Mouse (Mus musculus): ENCODE data around the gene Tmod3. TPM values are rescaled to one million over a fixed set of nuclear protein-coding genes. Genes with fewer than 3 reads are reported as not detected.
"Not testable (repeated sequence)": the region's sequence is repeated elsewhere in the genome, so short reads cannot be mapped to it uniquely, and the experiment has no call there.

Tmod3 gene
- total RNA-seq, 2 experiments from 2014 or later: 112 to 123 TPM

GRCm38 (mm10) chr9:75515464-75516113, 43.9 kb downstream of the Tmod3 start:
- intact Hi-C loops (cut with DNase I): loop anchor here (2.0 to 5.0 kb wide), 2 partner anchors 73 to 155 kb away; partner anchors contain the start of gene Leo1
- peak; percentile 56 to 57 for DNase-seq

- intact Hi-C loops (cut with DNase I): no loop called here
- no peak for DNase-seq
These were observed 48.1 kb downstream of the Tmod3 start for GRCm38 (mm10) chr9:75511236-75511939.

- intact Hi-C loops (cut with DNase I): no loop called here
- no peak for DNase-seq
These were observed 55.1 kb downstream of the Tmod3 start for GRCm38 (mm10) chr9:75504311-75504710.

- DNase-seq: no peak
- intact Hi-C loops (cut with DNase I): no loop called here
These were observed 60.9 kb downstream of the Tmod3 start for GRCm38 (mm10) chr9:75498571-75498970.

GRCm38 (mm10) chr9:75495945-75496344, 63.5 kb downstream of the Tmod3 start:
- no peak for DNase-seq
- intact Hi-C loops (cut with DNase I): no loop called here

GRCm38 (mm10) chr9:75494407-75495005, 65.0 kb downstream of the Tmod3 start:
- no peak for DNase-seq
- intact Hi-C loops (cut with DNase I): no loop called here

GRCm38 (mm10) chr9:75488255-75488654, 71.2 kb downstream of the Tmod3 start:
- DNase-seq; intact Hi-C loops (cut with DNase I): not testable (repeated sequence)

- intact Hi-C loops (cut with DNase I): no loop called here
- DNase-seq: no peak
These were observed 74.2 kb downstream of the Tmod3 start for GRCm38 (mm10) chr9:75485231-75485630.

- intact Hi-C loops (cut with DNase I): no loop called here
- no peak for DNase-seq
These were observed 78.9 kb downstream of the Tmod3 start for GRCm38 (mm10) chr9:75480536-75481075.

- DNase-seq: no peak
- intact Hi-C loops (cut with DNase I): no loop called here
These were observed 80.2 kb downstream of the Tmod3 start for GRCm38 (mm10) chr9:75479106-75479725.

- no peak for DNase-seq
- intact Hi-C loops (cut with DNase I): no loop called here
These were observed 82.2 kb downstream of the Tmod3 start for GRCm38 (mm10) chr9:75477212-75477611.

GRCm38 (mm10) chr9:75468297-75468696, 91.2 kb downstream of the Tmod3 start:
- peak in 1 of 2 experiments; percentile 22 for DNase-seq
- intact Hi-C loops (cut with DNase I): no loop called here

GRCm38 (mm10) chr9:75467581-75467980, 91.9 kb downstream of the Tmod3 start:
- DNase-seq: no peak
- intact Hi-C loops (cut with DNase I): no loop called here

GRCm38 (mm10) chr9:75466641-75467040, 92.8 kb downstream of the Tmod3 start:
- intact Hi-C loops (cut with DNase I): loop anchor here (1.0 kb wide), 1 partner anchor 105 kb away; no protein-coding TSS in a partner anchor
- peak in 1 of 2 experiments; percentile 18 for DNase-seq

- intact Hi-C loops (cut with DNase I): loop anchor here (1.0 kb wide), 1 partner anchor 105 kb away; no protein-coding TSS in a partner anchor
- DNase-seq: no peak
These were observed 93.6 kb downstream of the Tmod3 start for GRCm38 (mm10) chr9:75465856-75466255.

- DNase-seq: peak in 1 of 2 experiments; percentile 23
- intact Hi-C loops (cut with DNase I): no loop called here
These were observed 96.3 kb downstream of the Tmod3 start for GRCm38 (mm10) chr9:75463050-75463660.

GRCm38 (mm10) chr9:75455684-75456083, 103.8 kb downstream of the Tmod3 start:
- intact Hi-C loops (cut with DNase I): no loop called here

GRCm38 (mm10) chr9:75453994-75454393, 105.5 kb downstream of the Tmod3 start:
- intact Hi-C loops (cut with DNase I): no loop called here
- no peak for DNase-seq

More at GRCm38 (mm10) chr9:75455684-75456083, 103.8 kb downstream of the Tmod3 start:
- DNase-seq: no peak

- intact Hi-C loops (cut with DNase I): no loop called here
- no peak for DNase-seq
These were observed 111.4 kb downstream of the Tmod3 start for GRCm38 (mm10) chr9:75448021-75448420.

All from heart, postnatal 10 days (tissue).